ENCODE assay signal across 35 mouse cellular contexts in genomic region chr17:14317439-14317838, GRCm38 (mm10). TPM values are rescaled to one million over a fixed set of nuclear protein-coding genes. Genes with fewer than 3 reads are reported as not detected.
"Had no signal": no experiment of that assay in that cellular context is flagged by ENCODE, and none has a peak within 500 bp of the region (broad histone marks: within the 10 kb centered on the region; RNA-seq: fewer than 3 reads in every experiment).

No protein-coding gene starts in this region.

- H3K4me3 ChIP-seq: heart, adult 2 months; heart, embryonic 12.5 days; heart, embryonic 13.5 days; heart, embryonic 15.5 days; hindbrain, embryonic 10.5 days; hindbrain, embryonic 12.5 days; hindbrain, embryonic 13.5 days; hindbrain, embryonic 15.5 days; intestine, embryonic 15.5 days; kidney, embryonic 15.5 days; layer of hippocampus, adult 2 months had no signal

- H3K27ac ChIP-seq: heart, adult 2 months; heart, embryonic 13.5 days; heart, embryonic 15.5 days; hindbrain, embryonic 10.5 days; hindbrain, embryonic 12.5 days; hindbrain, embryonic 13.5 days; hindbrain, embryonic 14.5 days; hindbrain, embryonic 15.5 days; hindbrain, postnatal 0 days; intestine, embryonic 15.5 days; kidney, embryonic 15.5 days; kidney, postnatal 0 days; layer of hippocampus, adult 2 months had no signal

- ATAC-seq: hindbrain, embryonic 16.5 days; hindbrain, postnatal 0 days; inflammation-experienced regulatory T-cells, adult 6 months; intestine, embryonic 15.5 days; intestine, embryonic 16.5 days; intestine, postnatal 0 days had no signal

- DNase-seq: heart, adult 2 months; heart, postnatal 14 days; heart, postnatal 36 days; heart, postnatal 4 days; kidney, adult 11 months; kidney, adult 18-20 months; kidney, adult 2 months; kidney, adult 8-10 months; kidney, adult 9 months; kidney, postnatal 10 days; kidney, postnatal 14 days; kidney, postnatal 25 days; kidney, postnatal 36 days; kidney, postnatal 4 days; layer of hippocampus, adult 9-11 months; layer of hippocampus, postnatal 36 days had no signal

- H3K9ac ChIP-seq: heart, embryonic 12.5 days; heart, embryonic 13.5 days; heart, embryonic 15.5 days; hindbrain, embryonic 12.5 days; hindbrain, embryonic 13.5 days; hindbrain, embryonic 14.5 days; hindbrain, embryonic 15.5 days; intestine, embryonic 15.5 days; kidney, embryonic 15.5 days had no signal

- H3K9me3 ChIP-seq: heart, embryonic 12.5 days; heart, embryonic 13.5 days; heart, embryonic 15.5 days; hindbrain, embryonic 10.5 days; hindbrain, embryonic 12.5 days; hindbrain, embryonic 13.5 days; hindbrain, embryonic 15.5 days; intestine, embryonic 15.5 days; kidney, embryonic 15.5 days had no signal

- H3K36me3 ChIP-seq: heart, embryonic 12.5 days; heart, embryonic 13.5 days; heart, embryonic 15.5 days; hindbrain, embryonic 10.5 days; hindbrain, embryonic 12.5 days; hindbrain, embryonic 13.5 days; hindbrain, embryonic 15.5 days; intestine, embryonic 15.5 days; kidney, embryonic 15.5 days had no signal

- H3K4me2 ChIP-seq: heart, embryonic 11.5 days; heart, embryonic 12.5 days; heart, embryonic 13.5 days; heart, embryonic 15.5 days; hindbrain, embryonic 12.5 days; hindbrain, embryonic 13.5 days; hindbrain, embryonic 14.5 days; hindbrain, embryonic 15.5 days; intestine, embryonic 15.5 days; kidney, embryonic 15.5 days had no signal

- H3K27me3 ChIP-seq: hindbrain, embryonic 12.5 days; hindbrain, embryonic 13.5 days; hindbrain, embryonic 15.5 days; intestine, embryonic 15.5 days; kidney, embryonic 15.5 days had no signal

- H3K4me1 ChIP-seq: heart, embryonic 15.5 days; hindbrain, embryonic 13.5 days; hindbrain, embryonic 15.5 days; kidney, embryonic 15.5 days had no signal

RNA-seq across cellular contexts. Expression of gene Smoc2, which starts 38.1 kb away (rescaled TPM):
- total RNA-seq: hematopoietic stem cell, adult 5-6 weeks had no signal
